Mouse (Mus musculus): ENCODE data around the gene Ppp1r9b. TPM values are rescaled to one million over a fixed set of nuclear protein-coding genes. Genes with fewer than 3 reads are reported as not detected.

Ppp1r9b gene
- polyA plus RNA-seq, 1 experiment from 2014 or later = 17.2 TPM

DNA sequence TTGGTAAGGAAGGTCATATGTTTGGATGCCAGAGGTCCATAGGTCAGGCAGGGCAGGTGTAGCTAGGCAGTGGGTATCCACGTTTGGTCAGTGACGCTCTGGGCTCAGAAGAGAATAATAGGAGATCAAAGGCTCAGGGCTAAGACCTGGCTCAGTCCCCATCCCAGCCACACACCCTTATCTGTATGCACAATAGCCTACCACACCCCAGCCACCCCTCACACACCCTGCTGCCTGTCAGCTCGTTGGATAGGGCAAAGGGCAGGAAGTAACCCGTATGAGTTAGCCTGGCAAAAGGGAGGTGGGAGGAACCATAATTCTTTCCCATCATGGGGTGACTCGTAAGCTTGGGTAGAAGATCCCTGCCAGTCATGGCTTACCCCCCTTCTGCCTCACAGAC lies 6.8 kb downstream of the Ppp1r9b start:
- H3K9ac ChIP-seq (ENCODE audit: low read length) = no peak overlapping the region
- ATAC-seq (replicated peaks; ENCODE audit: low FRiP score) (no peak), DNase-seq (ENCODE audit: low spot score) (no peak)
- peaks cover 21% of the 10 kb centered on the region for H3K4me1 ChIP-seq (replicated peaks; ENCODE audit: control insufficient read depth, insufficient read depth, low read length)
- 73% methylated on average over 5 of the region's 5 CpGs for WGBS
- no peak overlapping the region for H3K4me3 ChIP-seq (ENCODE audit: low read depth, low read length)
- H3K4me2 ChIP-seq (ENCODE audit: low read depth, low read length, severe bottlenecking) = no peak overlapping the region
- H3K9me3 ChIP-seq (ENCODE audit: control insufficient read depth, low read length) = no peaks in the 10 kb centered on the region
- H3K36me3 ChIP-seq (ENCODE audit: control insufficient read depth, insufficient read depth, low read length) = peaks cover 11% of the 10 kb centered on the region; the same call in 1 of the 2 replicates
- H3K27ac ChIP-seq (ENCODE audit: low read depth, low read length) = no peak overlapping the region
- no peaks in the 10 kb centered on the region for H3K27me3 ChIP-seq (ENCODE audit: control insufficient read depth, insufficient read depth, low read length)

DNA sequence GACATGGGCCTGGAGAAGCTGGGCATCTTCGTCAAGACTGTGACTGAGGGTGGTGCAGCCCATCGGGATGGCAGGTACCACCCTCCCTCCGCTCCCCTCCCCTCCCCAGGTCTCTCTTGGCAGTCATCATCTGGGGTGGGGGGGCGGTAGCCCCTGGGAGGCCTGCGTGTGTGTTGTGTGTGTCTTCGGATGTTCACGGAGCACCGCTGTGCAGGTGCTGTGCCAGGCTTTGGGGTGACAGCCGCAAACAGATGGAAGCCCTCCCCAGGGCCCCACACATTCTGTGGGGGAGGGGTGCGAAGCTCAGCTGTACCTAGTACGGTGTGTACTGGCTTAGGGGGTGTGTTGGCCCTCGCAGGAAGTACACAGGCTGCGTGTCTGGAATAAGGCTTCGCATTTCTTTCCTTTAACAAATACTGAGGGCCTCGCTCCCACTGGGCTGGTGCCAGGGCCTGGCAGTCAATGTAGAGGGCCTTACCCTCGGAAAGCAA lies 7.3 kb downstream of the Ppp1r9b start:
- 88% methylated on average over 16 of the region's 16 CpGs for WGBS
- Histone ChIP-seq H3K4me3 (ENCODE audit: low read depth, low read length) (no peak overlapping the region), H3K36me3 (ENCODE audit: control insufficient read depth, insufficient read depth, low read length) (peaks cover 16% of the 10 kb centered on the region; the same call in 1 of the 2 replicates), H3K4me1 (replicated peaks; ENCODE audit: control insufficient read depth, insufficient read depth, low read length) (peaks cover 17% of the 10 kb centered on the region), H3K9ac (ENCODE audit: low read length) (no peak overlapping the region), H3K9me3 (ENCODE audit: control insufficient read depth, low read length) (no peaks in the 10 kb centered on the region), H3K4me2 (ENCODE audit: low read depth, low read length, severe bottlenecking) (no peak overlapping the region), H3K27me3 (ENCODE audit: control insufficient read depth, insufficient read depth, low read length) (no peaks in the 10 kb centered on the region), H3K27ac (ENCODE audit: low read depth, low read length) (0 out of 2 replicates have a peak overlapping the region, but pooled peaks have one; percentile 12)
- ATAC-seq (replicated peaks; ENCODE audit: low FRiP score) (no peak), DNase-seq (ENCODE audit: low spot score) (no peak)

DNA sequence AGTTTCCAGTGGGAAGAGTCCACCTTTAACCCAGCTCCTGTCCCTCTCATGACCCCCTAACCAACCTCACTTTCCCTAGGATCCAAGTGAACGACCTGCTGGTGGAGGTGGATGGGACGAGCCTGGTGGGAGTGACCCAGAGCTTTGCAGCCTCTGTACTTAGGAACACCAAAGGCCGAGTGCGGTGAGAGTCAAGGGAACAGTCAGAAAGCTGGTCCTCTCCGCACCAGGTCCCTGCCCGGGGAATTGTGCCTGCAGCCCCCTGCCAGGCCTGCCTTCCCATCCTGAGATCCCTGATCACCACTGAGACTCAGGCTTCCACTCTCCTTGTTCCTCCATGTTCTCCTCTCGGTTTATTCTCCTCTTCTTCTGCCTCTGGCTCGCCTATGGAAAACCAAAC lies 9.3 kb downstream of the Ppp1r9b start:
- Histone ChIP-seq H3K4me1 (replicated peaks; ENCODE audit: control insufficient read depth, insufficient read depth, low read length) (peaks cover 8% of the 10 kb centered on the region; the same call in 1 of the 2 replicates), H3K9me3 (ENCODE audit: control insufficient read depth, low read length) (no peaks in the 10 kb centered on the region), H3K36me3 (ENCODE audit: control insufficient read depth, insufficient read depth, low read length) (peaks cover 17% of the 10 kb centered on the region; the same call in 1 of the 2 replicates), H3K4me3 (ENCODE audit: low read depth, low read length) (no peak overlapping the region), H3K27me3 (ENCODE audit: control insufficient read depth, insufficient read depth, low read length) (no peaks in the 10 kb centered on the region), H3K27ac (ENCODE audit: low read depth, low read length) (no peak overlapping the region), H3K9ac (ENCODE audit: low read length) (no peak overlapping the region; the same call in 1 of the 2 replicates), H3K4me2 (ENCODE audit: low read depth, low read length, severe bottlenecking) (no peak overlapping the region)
- no peak for ATAC-seq (replicated peaks; ENCODE audit: low FRiP score)
- 81% methylated on average over 8 of the region's 8 CpGs for WGBS
- DNase-seq (ENCODE audit: low spot score) = peak; percentile 46

DNA sequence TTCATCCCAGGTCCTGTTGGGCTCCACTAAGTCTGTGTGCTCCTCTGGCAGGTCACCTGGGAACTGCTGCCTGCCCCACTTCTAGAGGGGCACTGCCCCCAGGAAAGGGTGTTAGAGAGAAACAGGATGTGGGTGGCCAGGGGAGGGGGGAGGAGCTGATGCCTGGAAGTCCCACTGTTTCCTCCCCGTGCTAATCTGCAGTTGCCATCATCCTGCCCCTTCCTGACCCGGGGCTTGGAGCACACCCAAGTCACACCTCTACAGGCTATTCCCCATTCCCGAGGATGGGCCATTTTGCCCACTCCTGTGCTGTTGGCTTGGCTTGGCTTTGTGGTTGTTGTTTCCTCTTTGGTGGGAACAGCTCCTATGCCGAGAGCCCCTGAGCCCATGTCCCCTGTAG lies 9.7 kb downstream of the Ppp1r9b start:
- Histone ChIP-seq H3K4me2 (ENCODE audit: low read depth, low read length, severe bottlenecking) (no peak overlapping the region), H3K4me3 (ENCODE audit: low read depth, low read length) (no peak overlapping the region)
- WGBS = 70% methylated on average over 4 of the region's 4 CpGs

DNA sequence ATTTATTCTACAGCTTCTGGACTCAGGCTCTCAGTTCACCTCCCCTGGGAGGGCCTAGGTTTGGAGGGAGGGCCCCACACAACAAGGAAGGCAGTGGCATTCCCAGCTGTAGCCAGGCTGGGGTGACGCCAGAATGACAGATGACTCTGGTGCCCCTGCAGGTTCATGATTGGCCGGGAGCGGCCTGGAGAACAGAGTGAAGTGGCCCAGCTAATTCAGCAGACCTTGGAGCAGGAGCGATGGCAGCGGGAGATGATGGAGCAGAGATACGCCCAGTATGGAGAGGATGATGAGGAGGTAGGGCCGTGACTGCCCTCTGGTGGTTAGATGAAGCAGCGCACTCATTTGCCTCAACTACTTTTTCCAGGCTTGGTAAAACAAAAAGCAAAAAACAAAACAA lies 10.2 kb downstream of the Ppp1r9b start:
- no peak overlapping the region for H3K27ac ChIP-seq (ENCODE audit: low read depth, low read length)
- DNase-seq (ENCODE audit: low spot score) (peak; percentile 82), ATAC-seq (replicated peaks; ENCODE audit: low FRiP score) (peak; percentile 70)
- 1% methylated on average over 8 of the region's 8 CpGs for WGBS
- no peak overlapping the region for H3K4me3 ChIP-seq (ENCODE audit: low read depth, low read length)
- H3K4me2 ChIP-seq (ENCODE audit: low read depth, low read length, severe bottlenecking) = no peak overlapping the region
- peaks cover 19% of the 10 kb centered on the region; the same call in 1 of the 2 replicates for H3K36me3 ChIP-seq (ENCODE audit: control insufficient read depth, insufficient read depth, low read length)
- no peak overlapping the region for H3K9ac ChIP-seq (ENCODE audit: low read length)
- H3K4me1 ChIP-seq (replicated peaks; ENCODE audit: control insufficient read depth, insufficient read depth, low read length) = peaks cover 4% of the 10 kb centered on the region; the same call in 1 of the 2 replicates
- H3K9me3 ChIP-seq (ENCODE audit: control insufficient read depth, low read length) = no peaks in the 10 kb centered on the region
- H3K27me3 ChIP-seq (ENCODE audit: control insufficient read depth, insufficient read depth, low read length) = no peaks in the 10 kb centered on the region

More for the DNA sequence above, 9.7 kb downstream of the Ppp1r9b start:
- Histone ChIP-seq H3K4me1 (replicated peaks; ENCODE audit: control insufficient read depth, insufficient read depth, low read length) (peaks cover 5% of the 10 kb centered on the region; the same call in 1 of the 2 replicates), H3K9me3 (ENCODE audit: control insufficient read depth, low read length) (no peaks in the 10 kb centered on the region), H3K27ac (ENCODE audit: low read depth, low read length) (no peak overlapping the region), H3K36me3 (ENCODE audit: control insufficient read depth, insufficient read depth, low read length) (peaks cover 19% of the 10 kb centered on the region; the same call in 1 of the 2 replicates), H3K27me3 (ENCODE audit: control insufficient read depth, insufficient read depth, low read length) (no peaks in the 10 kb centered on the region), H3K9ac (ENCODE audit: low read length) (no peak overlapping the region; the same call in 1 of the 2 replicates)
- DNase-seq (ENCODE audit: low spot score) = peak; percentile 58
- ATAC-seq (replicated peaks; ENCODE audit: low FRiP score) = peak; percentile 9; the same call in 1 of the 2 replicates

DNA sequence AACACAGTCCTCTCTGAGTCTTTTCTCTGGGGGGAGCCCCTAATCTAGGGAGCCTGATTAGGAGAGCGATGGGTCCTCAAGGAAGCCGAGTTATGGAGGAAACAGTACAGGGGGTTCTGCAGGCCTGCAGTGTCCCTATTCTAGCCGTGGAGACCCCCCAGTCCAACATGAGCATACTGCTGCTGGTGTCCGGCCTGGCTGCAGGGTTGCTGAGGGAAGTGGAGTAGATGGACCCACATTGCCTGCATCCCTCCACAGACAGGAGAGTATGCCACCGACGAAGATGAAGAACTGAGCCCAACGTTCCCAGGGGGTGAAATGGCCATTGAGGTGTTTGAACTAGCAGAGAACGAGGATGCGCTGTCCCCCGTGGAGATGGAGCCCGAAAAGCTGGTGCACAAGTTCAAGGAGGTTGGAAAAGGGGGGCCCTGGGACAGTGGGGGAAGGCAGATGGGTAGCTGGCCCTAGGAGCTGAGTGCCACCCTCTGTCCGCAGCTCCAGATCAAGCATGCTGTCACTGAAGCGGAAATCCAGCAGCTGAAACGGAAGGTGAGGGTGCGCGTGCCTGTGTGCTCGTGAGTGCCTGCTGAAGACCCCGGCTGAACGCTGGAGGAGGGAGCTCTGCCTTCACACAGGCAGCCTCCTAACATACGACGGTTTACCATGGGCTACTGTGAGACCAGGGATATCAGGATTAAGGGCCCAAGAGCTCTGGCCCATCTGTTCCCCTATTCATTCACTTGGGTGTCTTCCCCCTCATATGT lies 10.9 kb downstream of the Ppp1r9b start:
- H3K4me2 ChIP-seq (ENCODE audit: low read depth, low read length, severe bottlenecking) = no peak overlapping the region
- peaks cover 4% of the 10 kb centered on the region; the same call in 1 of the 2 replicates for H3K4me1 ChIP-seq (replicated peaks; ENCODE audit: control insufficient read depth, insufficient read depth, low read length)
- WGBS = 86% methylated on average over 21 of the region's 21 CpGs
- H3K27ac ChIP-seq (ENCODE audit: low read depth, low read length) = no peak overlapping the region
- peaks cover 14% of the 10 kb centered on the region; the same call in 1 of the 2 replicates for H3K36me3 ChIP-seq (ENCODE audit: control insufficient read depth, insufficient read depth, low read length)
- no peak overlapping the region for H3K9ac ChIP-seq (ENCODE audit: low read length)
- no peaks in the 10 kb centered on the region for H3K9me3 ChIP-seq (ENCODE audit: control insufficient read depth, low read length)
- DNase-seq (ENCODE audit: low spot score) = peak; percentile 49
- no peaks in the 10 kb centered on the region for H3K27me3 ChIP-seq (ENCODE audit: control insufficient read depth, insufficient read depth, low read length)
- ATAC-seq (replicated peaks; ENCODE audit: low FRiP score) = no peak
- H3K4me3 ChIP-seq (ENCODE audit: low read depth, low read length) = no peak overlapping the region

DNA sequence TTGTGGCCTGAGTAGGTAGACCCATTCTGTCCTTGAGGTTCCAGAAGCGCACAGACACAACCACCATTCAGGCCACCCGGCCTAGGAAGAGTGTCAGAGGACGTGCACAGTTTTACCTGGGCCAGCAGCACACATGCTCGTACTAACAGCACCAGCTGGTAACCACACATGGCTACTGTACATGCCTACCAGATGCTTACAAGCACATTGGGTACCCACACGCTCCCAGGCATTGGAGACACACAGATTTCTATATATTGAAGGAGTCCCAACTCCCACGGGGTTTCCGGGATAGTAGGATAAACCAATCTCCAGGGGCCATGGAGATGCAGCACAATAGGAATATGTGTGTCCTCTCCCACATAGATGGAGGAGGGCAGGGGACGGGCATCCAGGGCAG lies 11.9 kb downstream of the Ppp1r9b start:
- no peaks in the 10 kb centered on the region for H3K9me3 ChIP-seq (ENCODE audit: control insufficient read depth, low read length)
- no peak overlapping the region for H3K9ac ChIP-seq (ENCODE audit: low read length)
- DNase-seq (ENCODE audit: low spot score) = no peak
- no peak for ATAC-seq (replicated peaks; ENCODE audit: low FRiP score)
- H3K4me2 ChIP-seq (ENCODE audit: low read depth, low read length, severe bottlenecking) = no peak overlapping the region
- H3K4me3 ChIP-seq (ENCODE audit: low read depth, low read length) = no peak overlapping the region
- no peak overlapping the region for H3K27ac ChIP-seq (ENCODE audit: low read depth, low read length)
- peaks cover 4% of the 10 kb centered on the region; the same call in 1 of the 2 replicates for H3K4me1 ChIP-seq (replicated peaks; ENCODE audit: control insufficient read depth, insufficient read depth, low read length)
- over 99% methylated on average over 8 of the region's 8 CpGs for WGBS
- H3K27me3 ChIP-seq (ENCODE audit: control insufficient read depth, insufficient read depth, low read length) = no peaks in the 10 kb centered on the region
- peaks cover 13% of the 10 kb centered on the region; the same call in 1 of the 2 replicates for H3K36me3 ChIP-seq (ENCODE audit: control insufficient read depth, insufficient read depth, low read length)

DNA sequence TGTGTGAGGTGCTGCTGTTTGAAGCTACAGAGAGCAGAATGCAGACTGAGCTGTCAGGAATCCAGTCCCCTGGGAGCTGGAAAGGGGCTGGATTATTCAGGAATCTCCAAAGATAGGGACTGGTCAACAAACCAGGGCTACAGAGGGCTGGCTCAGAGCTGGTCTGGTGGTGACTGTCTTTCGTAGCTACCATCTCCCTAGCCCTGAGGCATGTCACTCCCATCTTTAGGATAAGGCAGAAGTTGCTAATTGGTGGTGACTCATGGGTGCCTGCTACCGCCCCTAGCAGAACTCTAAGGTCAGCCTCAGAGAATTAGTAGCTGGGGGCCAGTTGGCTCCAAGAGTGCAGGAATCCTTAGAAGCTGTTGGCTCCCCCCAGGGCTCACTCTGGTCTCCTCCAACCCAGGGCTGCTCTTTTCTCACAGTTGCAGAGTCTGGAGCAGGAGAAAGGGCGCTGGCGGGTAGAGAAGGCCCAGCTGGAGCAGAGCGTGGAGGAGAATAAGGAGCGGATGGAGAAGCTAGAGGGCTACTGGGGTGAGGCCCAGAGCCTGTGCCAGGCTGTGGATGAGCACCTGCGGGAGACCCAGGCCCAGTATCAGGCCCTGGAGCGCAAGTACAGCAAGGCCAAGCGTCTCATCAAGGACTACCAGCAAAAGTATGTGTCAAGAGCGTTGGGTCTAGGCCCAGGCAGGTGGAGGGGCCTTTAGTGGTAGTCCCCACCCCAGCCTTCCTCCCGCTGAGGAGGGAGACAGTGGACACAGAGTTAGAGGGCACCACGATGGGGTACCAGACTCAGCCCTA lies 13.5 kb downstream of the Ppp1r9b start:
- Histone ChIP-seq H3K4me3 (ENCODE audit: low read depth, low read length) (no peak overlapping the region), H3K27ac (ENCODE audit: low read depth, low read length) (no peak overlapping the region), H3K36me3 (ENCODE audit: control insufficient read depth, insufficient read depth, low read length) (peaks cover 13% of the 10 kb centered on the region; the same call in 1 of the 2 replicates), H3K9ac (ENCODE audit: low read length) (no peak overlapping the region), H3K4me1 (replicated peaks; ENCODE audit: control insufficient read depth, insufficient read depth, low read length) (peaks cover 11% of the 10 kb centered on the region), H3K4me2 (ENCODE audit: low read depth, low read length, severe bottlenecking) (no peak overlapping the region), H3K27me3 (ENCODE audit: control insufficient read depth, insufficient read depth, low read length) (no peaks in the 10 kb centered on the region), H3K9me3 (ENCODE audit: control insufficient read depth, low read length) (no peaks in the 10 kb centered on the region)
- 88% methylated on average over 12 of the region's 12 CpGs for WGBS
- no peak for DNase-seq (ENCODE audit: low spot score)
- no peak for ATAC-seq (replicated peaks; ENCODE audit: low FRiP score)
